Mouse (Mus musculus): Measurements from ENCODE around the gene Dph2. TPM values are rescaled to one million over a fixed set of nuclear protein-coding genes. Genes with fewer than 3 reads are reported as not detected.

Dph2 gene
- polyA plus RNA-seq (2015; fragmentation: Nextera tagmentation; extraction: Ambion mirVana) = 10.9 and 11.6 TPM in 2 replicates

DNA sequence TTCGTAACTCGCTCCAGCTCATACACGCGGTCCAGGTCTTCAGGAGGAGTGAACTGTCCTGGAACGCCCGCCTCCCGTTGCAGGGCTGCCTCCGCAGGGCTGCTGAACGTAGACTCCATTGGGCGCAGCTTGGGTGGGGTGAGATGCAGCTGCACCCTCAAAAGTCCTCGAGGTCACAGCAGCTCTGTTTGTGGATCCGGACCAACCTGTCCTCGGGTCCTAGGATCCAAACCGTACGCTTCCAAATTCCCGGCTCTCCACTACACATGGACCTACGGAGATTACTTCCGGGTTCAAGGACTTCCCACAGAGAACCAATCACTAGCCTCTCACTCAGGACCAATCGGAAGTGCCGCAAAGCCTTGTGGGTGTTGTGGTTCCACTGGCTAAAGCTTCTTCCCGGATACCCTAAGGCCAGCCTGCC lies at the start of gene Dph2:
Dph2 (minus strand) TSS at position 295 of the 424 bp plus-strand sequence.
- Histone ChIP-seq H3K4me2 (peak within 1 kb of the TSS; percentile 86), H3K4me1 (peaks cover 14% of the 10 kb centered on the region), H3K27me3 (replicated peaks) (no peaks in the 10 kb centered on the region), H3K4me3 (peak within 1 kb of the TSS; percentile 80), H3K36me3 (peaks cover 47% of the 10 kb centered on the region), H3K27ac (replicated peaks) (no peak within 1 kb of the TSS), H3K9me3 (no peaks in the 10 kb centered on the region), H3K9ac (peak within 1 kb of the TSS; percentile 80)
- peak; percentile 71 for ATAC-seq (ENCODE audit: extremely low read depth, insufficient number of reproducible peaks, low FRiP score, low TSS enrichment)
- under 1% methylated on average over 21 of the region's 21 CpGs for WGBS

DNA sequence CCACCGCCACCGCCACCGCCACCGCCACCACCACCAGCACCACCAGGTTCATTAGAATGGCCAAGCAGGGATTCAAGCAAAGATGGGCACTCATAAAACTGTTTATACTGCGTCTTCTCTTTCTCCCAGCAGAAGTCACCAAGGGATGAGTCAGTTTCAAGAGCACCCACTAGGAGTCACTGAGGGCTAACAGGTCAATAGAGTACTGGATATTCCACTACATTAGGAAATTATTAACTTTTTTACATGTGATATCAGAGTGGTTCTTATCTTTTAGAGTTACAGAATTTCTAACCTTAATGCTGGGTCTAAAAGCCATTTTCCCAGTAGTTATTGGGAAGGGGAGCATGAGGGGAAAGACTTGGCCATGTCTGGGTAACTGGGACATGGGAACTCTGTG lies 45.1 kb upstream of the Dph2 start:
- peaks cover 32% of the 10 kb centered on the region for H3K36me3 ChIP-seq
- WGBS = 95% methylated on average over 5 of the region's 5 CpGs
- no peak for ATAC-seq (ENCODE audit: extremely low read depth, insufficient number of reproducible peaks, low FRiP score, low TSS enrichment)
- H3K4me1 ChIP-seq = no peaks in the 10 kb centered on the region
- no peak overlapping the region for H3K4me3 ChIP-seq
- H3K27ac ChIP-seq (replicated peaks) = no peak overlapping the region
- H3K4me2 ChIP-seq = no peak overlapping the region
- H3K9me3 ChIP-seq = no peaks in the 10 kb centered on the region
- H3K9ac ChIP-seq = no peak overlapping the region
- no peaks in the 10 kb centered on the region; the same call in 1 of the 2 replicates for H3K27me3 ChIP-seq (replicated peaks)

DNA sequence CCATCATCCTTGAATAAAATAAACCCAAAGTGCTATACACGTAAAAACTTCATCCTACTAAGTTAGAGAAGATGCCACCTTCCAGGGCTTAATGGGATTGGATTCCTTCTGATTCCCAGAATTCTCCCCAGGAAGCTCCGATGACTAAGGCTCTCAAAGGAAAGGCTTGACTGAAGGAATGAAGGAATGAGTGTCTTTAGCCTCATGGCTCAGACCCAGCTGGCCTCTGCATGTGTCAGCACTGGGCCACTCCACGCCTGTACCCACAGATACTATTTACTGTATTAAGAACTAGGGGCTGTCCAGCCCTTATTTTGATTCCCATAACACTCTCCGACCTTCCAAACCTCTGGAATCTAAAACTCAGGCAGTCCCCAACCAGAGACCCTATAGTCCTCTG lies 42.2 kb upstream of the Dph2 start:
- 82% methylated on average over 4 of the region's 4 CpGs for whole genome bisulfite sequencing
- Histone ChIP-seq H3K9ac (no peak overlapping the region), H3K36me3 (peaks cover 18% of the 10 kb centered on the region), H3K4me2 (no peak overlapping the region), H3K4me3 (no peak overlapping the region), H3K27me3 (replicated peaks) (peaks cover 19% of the 10 kb centered on the region), H3K9me3 (peaks cover 3% of the 10 kb centered on the region; the same call in 1 of the 2 replicates), H3K4me1 (peaks cover 9% of the 10 kb centered on the region), H3K27ac (replicated peaks) (no peak overlapping the region)
- no peak for ATAC-seq (ENCODE audit: extremely low read depth, insufficient number of reproducible peaks, low FRiP score, low TSS enrichment)

DNA sequence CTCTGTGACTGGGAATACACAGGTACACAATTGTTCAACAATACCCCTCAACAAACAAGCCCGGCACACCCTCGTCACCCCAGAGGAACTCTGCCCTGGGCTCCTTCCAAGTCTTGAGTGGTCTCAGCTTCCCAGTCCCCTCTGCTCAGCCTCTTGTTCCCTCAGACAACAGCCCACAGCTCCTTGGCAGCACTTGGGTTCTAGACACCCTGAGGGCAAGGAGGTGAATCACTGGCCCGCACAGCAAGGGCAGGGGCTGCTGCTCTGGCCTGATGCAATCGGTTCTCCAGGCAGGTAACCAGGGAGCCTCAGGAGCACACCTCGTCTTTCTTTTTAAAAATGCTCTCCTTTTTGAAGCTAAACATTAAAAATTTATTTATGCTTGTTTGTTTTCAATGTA lies 41.4 kb upstream of the Dph2 start:
- Histone ChIP-seq H3K4me1 (peaks cover 17% of the 10 kb centered on the region), H3K9me3 (peaks cover 3% of the 10 kb centered on the region; the same call in 1 of the 2 replicates), H3K4me2 (no peak overlapping the region), H3K36me3 (peaks cover 16% of the 10 kb centered on the region), H3K9ac (no peak overlapping the region), H3K4me3 (no peak overlapping the region), H3K27me3 (replicated peaks) (peaks cover 26% of the 10 kb centered on the region), H3K27ac (replicated peaks) (no peak overlapping the region)
- ATAC-seq (ENCODE audit: extremely low read depth, insufficient number of reproducible peaks, low FRiP score, low TSS enrichment) = no peak
- 84% methylated on average over 5 of the region's 5 CpGs for WGBS

DNA sequence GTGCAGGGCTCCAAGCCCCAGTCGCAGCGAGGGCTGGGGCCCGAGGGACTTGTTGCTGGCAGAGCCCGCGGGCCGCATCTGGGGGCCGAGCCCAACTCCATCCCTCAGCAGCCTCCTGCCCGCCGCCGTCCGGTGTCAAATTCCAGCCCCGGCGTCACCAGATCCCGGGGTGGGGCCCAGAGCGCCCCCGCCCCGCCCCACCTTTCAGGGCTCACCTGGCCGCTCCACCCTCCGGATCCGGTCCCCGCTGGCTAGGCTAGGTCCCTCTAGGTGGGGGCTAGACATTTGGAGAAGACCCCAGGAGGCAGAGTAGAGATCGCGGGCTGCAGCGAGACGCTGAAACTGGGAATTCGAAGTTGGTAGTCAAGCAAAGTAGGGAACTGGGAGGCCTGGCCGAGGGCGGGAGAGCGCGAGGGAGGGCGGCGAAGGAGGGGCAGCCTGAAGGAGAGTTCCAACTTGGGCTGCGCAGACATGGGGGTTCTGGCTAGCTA lies 37.6 kb upstream of the Dph2 start, which contains the start of gene Artn:
Artn (minus strand) TSS at position 373 of the 491 bp plus-strand sequence.
- Histone ChIP-seq H3K27ac (replicated peaks) (no peak within 1 kb of the TSS), H3K9ac (peak within 1 kb of the TSS; percentile 74), H3K4me2 (peak within 1 kb of the TSS; percentile 89), H3K27me3 (replicated peaks) (peaks cover 62% of the 10 kb centered on the region), H3K36me3 (peaks cover 12% of the 10 kb centered on the region), H3K4me3 (peak within 1 kb of the TSS; percentile 55), H3K4me1 (peaks cover 40% of the 10 kb centered on the region), H3K9me3 (peaks cover 3% of the 10 kb centered on the region; the same call in 1 of the 2 replicates)
- ATAC-seq (ENCODE audit: extremely low read depth, insufficient number of reproducible peaks, low FRiP score, low TSS enrichment) = 0 out of 2 replicates have a peak, but pooled peaks have one; percentile 9
- WGBS = under 1% methylated on average over 33 of the region's 33 CpGs

DNA sequence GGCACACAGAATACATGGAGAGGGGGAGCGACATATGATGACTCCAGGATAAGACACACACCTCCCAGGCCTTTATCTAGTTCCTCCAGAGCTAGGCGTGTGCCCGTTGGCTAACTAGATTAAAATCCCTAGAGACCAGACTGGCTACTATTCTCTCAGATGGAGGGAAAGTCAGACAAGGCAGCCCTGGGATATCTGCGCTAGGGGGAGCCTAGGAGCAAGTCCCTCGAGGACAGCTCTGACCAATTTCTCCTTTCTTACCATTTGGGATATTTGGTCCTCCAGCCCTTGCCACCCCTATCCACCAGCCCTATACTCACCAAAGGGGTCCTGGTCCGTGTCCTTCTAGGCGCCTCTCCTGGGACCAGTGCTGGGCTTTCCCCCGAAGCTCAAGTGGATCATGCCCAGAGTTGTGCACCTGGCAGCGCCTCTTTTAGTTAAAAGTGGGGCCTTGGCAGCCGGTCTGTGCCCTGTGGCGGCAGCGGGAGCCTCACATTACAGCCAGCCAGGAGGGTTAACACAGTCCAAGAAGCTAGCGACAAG lies 36.9 kb upstream of the Dph2 start:
- H3K4me1 ChIP-seq = peaks cover 46% of the 10 kb centered on the region
- H3K9ac ChIP-seq = peak overlapping the region; percentile 74
- peak overlapping the region; percentile 89 for H3K4me2 ChIP-seq
- H3K4me3 ChIP-seq = peak overlapping the region; percentile 55
- no peak for ATAC-seq (ENCODE audit: extremely low read depth, insufficient number of reproducible peaks, low FRiP score, low TSS enrichment)
- no peak overlapping the region for H3K27ac ChIP-seq (replicated peaks)
- peaks cover 3% of the 10 kb centered on the region; the same call in 1 of the 2 replicates for H3K9me3 ChIP-seq
- peaks cover 65% of the 10 kb centered on the region for H3K27me3 ChIP-seq (replicated peaks)
- peaks cover 12% of the 10 kb centered on the region for H3K36me3 ChIP-seq
- WGBS = under 1% methylated on average over 13 of the region's 13 CpGs

DNA sequence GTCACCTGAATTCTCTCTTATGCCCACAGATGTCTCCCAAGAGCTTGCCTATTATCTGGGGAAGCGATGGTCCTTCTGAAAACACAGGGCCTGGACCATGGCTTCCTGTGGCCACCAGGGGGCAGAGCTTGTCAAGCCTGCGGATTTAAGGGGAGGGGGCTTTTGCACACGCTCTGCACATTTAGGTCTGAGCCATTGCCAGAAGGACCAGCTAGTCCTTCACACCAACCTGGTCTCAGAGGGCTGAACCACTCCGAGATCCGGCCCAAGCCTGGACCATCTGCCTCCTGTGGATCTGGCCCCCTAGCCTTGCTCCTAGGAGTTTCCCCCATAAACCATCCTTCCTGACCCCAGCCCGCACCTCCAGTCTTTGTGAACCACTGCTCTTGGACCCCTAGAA lies 36.4 kb upstream of the Dph2 start:
- H3K27ac ChIP-seq (replicated peaks) = no peak overlapping the region
- no peak overlapping the region for H3K4me3 ChIP-seq
- no peak for ATAC-seq (ENCODE audit: extremely low read depth, insufficient number of reproducible peaks, low FRiP score, low TSS enrichment)
- WGBS = 15% methylated on average over 6 of the region's 6 CpGs
- no peak overlapping the region for H3K9ac ChIP-seq
- peak overlapping the region; percentile 98; the same call in 1 of the 2 replicates for H3K4me2 ChIP-seq
- peaks cover 12% of the 10 kb centered on the region for H3K36me3 ChIP-seq
- peaks cover 52% of the 10 kb centered on the region for H3K4me1 ChIP-seq
- peaks cover 65% of the 10 kb centered on the region for H3K27me3 ChIP-seq (replicated peaks)
- peaks cover 3% of the 10 kb centered on the region; the same call in 1 of the 2 replicates for H3K9me3 ChIP-seq

DNA sequence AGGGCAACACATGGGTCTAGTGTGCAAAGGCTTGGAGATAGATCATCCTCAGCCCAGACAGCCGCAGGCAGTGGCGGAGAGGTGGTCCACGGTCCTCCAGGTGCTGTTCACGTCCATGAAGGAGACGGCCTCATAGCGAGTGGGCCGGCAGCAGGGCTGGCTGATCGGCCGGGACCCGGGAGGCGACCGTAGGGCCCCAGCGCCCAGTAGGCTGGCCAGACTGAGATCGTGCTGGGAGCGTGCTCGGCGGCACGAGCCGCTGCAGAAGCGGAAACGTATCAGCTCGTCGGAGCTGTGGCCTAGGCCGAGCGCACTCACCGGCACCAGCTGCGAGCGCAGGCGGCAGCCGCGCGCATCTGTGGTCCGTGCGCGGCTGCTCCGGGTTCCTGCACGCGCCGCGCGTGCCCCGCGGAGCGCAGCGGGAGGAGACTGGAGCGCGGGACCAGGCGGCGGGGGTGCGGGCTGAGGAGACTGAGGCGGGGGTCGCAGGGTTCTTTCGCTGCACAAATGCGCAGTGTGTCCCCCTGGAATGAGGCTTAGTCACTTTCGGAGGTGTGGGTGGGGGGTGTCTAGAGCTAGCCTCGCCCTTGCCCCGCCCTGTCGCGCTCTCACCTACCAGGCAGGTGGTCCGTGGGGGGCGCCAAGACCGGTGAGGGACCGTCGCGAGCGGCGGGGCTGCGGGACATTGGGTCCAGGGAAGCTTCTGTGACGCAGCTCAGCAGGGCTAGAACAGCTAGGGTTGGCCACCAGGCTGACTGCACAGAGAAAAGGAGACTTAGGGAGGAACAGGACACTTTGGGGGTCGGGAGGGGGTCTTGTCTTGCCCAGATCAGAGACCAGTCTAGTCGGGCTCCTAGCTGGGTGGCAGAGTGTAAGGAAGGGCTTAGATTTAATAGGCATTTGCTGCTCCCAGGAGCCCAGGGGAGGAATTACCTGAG lies 35.0 kb upstream of the Dph2 start:
- peak overlapping the region; percentile 81 for H3K9ac ChIP-seq
- peaks cover 3% of the 10 kb centered on the region; the same call in 1 of the 2 replicates for H3K9me3 ChIP-seq
- peaks cover 1% of the 10 kb centered on the region; the same call in 1 of the 2 replicates for H3K36me3 ChIP-seq
- peaks cover 64% of the 10 kb centered on the region for H3K4me1 ChIP-seq
- peaks cover 72% of the 10 kb centered on the region for H3K27me3 ChIP-seq (replicated peaks)
- peak overlapping the region; percentile 60 for H3K4me3 ChIP-seq
- WGBS = 2% methylated on average over 71 of the region's 71 CpGs
- no peak overlapping the region for H3K27ac ChIP-seq (replicated peaks)
- ATAC-seq (ENCODE audit: extremely low read depth, insufficient number of reproducible peaks, low FRiP score, low TSS enrichment) = no peak
- H3K4me2 ChIP-seq = peak overlapping the region; percentile 98

DNA sequence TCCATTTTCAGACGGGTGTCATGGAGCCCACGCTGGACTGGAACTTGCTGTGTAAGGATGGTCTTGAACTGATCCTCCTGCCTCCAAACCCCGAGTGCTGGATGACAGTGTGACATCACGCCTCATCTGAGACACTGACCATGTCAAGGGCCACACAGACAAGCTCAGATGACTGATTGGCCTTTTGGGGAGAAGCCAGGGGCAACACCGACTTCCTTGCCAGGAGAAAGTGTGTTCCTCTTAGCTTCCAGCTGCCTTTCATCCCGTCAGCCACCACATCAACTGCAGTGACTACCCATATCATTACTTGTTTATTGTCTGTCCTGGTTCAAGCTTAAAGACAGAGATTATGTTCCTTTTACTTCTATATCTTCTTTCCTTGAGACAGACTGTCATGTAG lies 33.1 kb upstream of the Dph2 start:
- ATAC-seq (ENCODE audit: extremely low read depth, insufficient number of reproducible peaks, low FRiP score, low TSS enrichment) = no peak
- Histone ChIP-seq H3K27me3 (replicated peaks) (peaks cover 67% of the 10 kb centered on the region), H3K4me2 (no peak overlapping the region), H3K9me3 (no peaks in the 10 kb centered on the region), H3K9ac (no peak overlapping the region), H3K4me1 (peaks cover 65% of the 10 kb centered on the region), H3K27ac (replicated peaks) (no peak overlapping the region), H3K36me3 (no peaks in the 10 kb centered on the region), H3K4me3 (no peak overlapping the region)
- WGBS = 44% methylated on average over 4 of the region's 6 CpGs

DNA sequence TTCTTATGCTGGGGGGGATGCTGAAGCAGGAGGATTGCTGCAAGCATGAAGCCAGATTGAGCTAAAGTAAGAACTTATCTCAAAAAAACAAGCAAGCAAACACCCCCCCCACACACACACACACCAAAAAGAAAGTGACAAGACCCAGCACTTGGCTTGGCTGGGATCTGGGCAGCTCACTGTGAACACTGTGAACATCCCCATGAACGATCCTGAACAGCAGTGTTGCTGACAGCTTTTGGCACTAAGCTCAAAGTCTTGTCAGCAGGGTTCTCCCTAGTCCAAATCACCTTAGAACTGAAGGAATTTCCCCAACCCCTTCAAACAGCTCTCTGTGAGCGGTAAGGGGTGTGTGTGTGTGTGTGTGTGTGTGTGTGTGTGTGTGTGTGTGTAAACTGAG lies 31.6 kb upstream of the Dph2 start:
- whole genome bisulfite sequencing = 23% methylated on average over 2 of the region's 2 CpGs
- Histone ChIP-seq H3K9me3 (no peaks in the 10 kb centered on the region), H3K27me3 (replicated peaks) (peaks cover 56% of the 10 kb centered on the region), H3K4me2 (no peak overlapping the region), H3K36me3 (no peaks in the 10 kb centered on the region), H3K4me1 (peaks cover 60% of the 10 kb centered on the region), H3K27ac (replicated peaks) (peak overlapping the region; percentile 39; the same call in 1 of the 2 replicates), H3K4me3 (no peak overlapping the region), H3K9ac (no peak overlapping the region)
- ATAC-seq (ENCODE audit: extremely low read depth, insufficient number of reproducible peaks, low FRiP score, low TSS enrichment) = no peak

DNA sequence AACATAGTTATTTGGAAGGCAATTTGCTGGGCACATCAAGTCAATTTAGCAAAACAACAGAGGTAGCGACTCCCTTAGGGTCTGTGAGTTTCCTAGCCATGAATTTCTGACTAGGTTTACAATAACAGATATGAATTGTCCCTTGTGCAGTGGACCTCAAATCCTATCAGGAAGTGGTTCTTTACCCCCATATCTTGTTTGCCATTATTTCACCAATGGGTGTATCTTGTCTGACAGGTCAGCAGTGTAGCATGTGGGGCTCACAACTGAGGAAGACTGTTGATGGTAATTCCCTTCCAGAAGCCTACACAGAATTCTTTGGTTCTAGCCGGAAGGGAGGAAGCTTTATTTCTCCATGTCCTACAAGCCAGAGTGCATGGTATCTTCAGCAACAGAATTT lies 29.5 kb upstream of the Dph2 start:
- 81% methylated on average over 2 of the region's 2 CpGs for WGBS
- H3K27ac ChIP-seq (replicated peaks) = no peak overlapping the region
- no peak for ATAC-seq (ENCODE audit: extremely low read depth, insufficient number of reproducible peaks, low FRiP score, low TSS enrichment)
- no peak overlapping the region for H3K4me3 ChIP-seq
- H3K4me2 ChIP-seq = no peak overlapping the region
- H3K4me1 ChIP-seq = peaks cover 60% of the 10 kb centered on the region
- no peaks in the 10 kb centered on the region for H3K36me3 ChIP-seq
- no peak overlapping the region for H3K9ac ChIP-seq
- H3K27me3 ChIP-seq (replicated peaks) = peaks cover 35% of the 10 kb centered on the region
- H3K9me3 ChIP-seq = no peaks in the 10 kb centered on the region

Measured in heart, embryonic 13.5 days (tissue).